Mouse (Mus musculus) embryonic fibroblast, embryonic 13.5 days (primary cell): ENCODE results near the gene Riox1.

Experiments
- CTCF ChIP-seq: IDR thresholded peaks from 2 replicates; pipeline ENCODE4 v1.5.1; 2011; ENCODE audit warnings: mild to moderate bottlenecking, control low read depth, low read length, moderate library complexity, borderline replicate concordance; ENCODE audit not compliant: insufficient read depth
- POLR2A ChIP-seq: IDR thresholded peaks from 2 replicates; pipeline ENCODE4 v1.6.1; 2011; ENCODE audit warnings: low read depth, mild to moderate bottlenecking, control low read depth, low read length, moderate library complexity

- TF ChIP-seq CTCF (no peak), POLR2A (no peak)
Observed at GRCm38 (mm10) chr12:83958278-83958677, 7.9 kb downstream of the Riox1 start.
